23 mouse cellular contexts compared by ENCODE assay signal in genomic region chr6:134905811-134906210, GRCm38 (mm10). TPM values are rescaled to one million over a fixed set of nuclear protein-coding genes. Genes with fewer than 3 reads are reported as not detected.
DNase-seq lines count a peak whose midpoint lies in the region; ATAC-seq and TF ChIP-seq lines count a peak whose summit lies in the region.
"Had no signal": no experiment of that assay in that cellular context is flagged by ENCODE, and none has a peak within 500 bp of the region (broad histone marks: within the 10 kb centered on the region; RNA-seq: fewer than 3 reads in every experiment).

No protein-coding gene starts in this region.

- H3K9ac ChIP-seq in stomach, embryonic 14.5 days (replicated peaks; ENCODE audit: low read depth, low read length), result no peak overlapping the region
- H3K9ac ChIP-seq in stomach, postnatal 0 days (ENCODE audit: low read length), result no peak overlapping the region
- H3K9ac ChIP-seq: embryonic facial prominence, embryonic 12.5 days; forebrain, embryonic 13.5 days; forebrain, embryonic 15.5 days; forebrain, postnatal 0 days had no signal

- 81% methylated on average over 1 of the region's 1 CpGs for whole genome bisulfite sequencing in stomach, embryonic 14.5 days
- WGBS in stomach, postnatal 0 days, result 87% methylated on average over 1 of the region's 1 CpGs

- POLR2A ChIA-PET in Patski (lab: Charles Lee), result interaction anchor here (0.7 kb wide), 1 partner anchor 22 kb away, joined by 3 read pairs; no protein-coding TSS in a partner anchor

- CTCF ChIA-PET in Patski (lab: Charles Lee), result no interaction called here

- no peak overlapping the region for H3K4me3 ChIP-seq in stomach, embryonic 14.5 days (ENCODE audit: low read depth, low read length)
- no peak overlapping the region for H3K4me3 ChIP-seq in stomach, postnatal 0 days (ENCODE audit: low read depth, low read length)
- H3K4me3 ChIP-seq: embryonic facial prominence, embryonic 10.5 days; embryonic facial prominence, embryonic 12.5 days; forebrain, embryonic 13.5 days; forebrain, embryonic 15.5 days had no signal

- no peaks in the 10 kb centered on the region for H3K27me3 ChIP-seq in stomach, embryonic 14.5 days (ENCODE audit: control insufficient read depth, insufficient read depth, low read length)
- no peaks in the 10 kb centered on the region for H3K27me3 ChIP-seq in stomach, postnatal 0 days (ENCODE audit: control insufficient read depth, insufficient read depth, low read length)
- no peaks in the 10 kb centered on the region for H3K27me3 ChIP-seq in Patski
- H3K27me3 ChIP-seq: CH12.LX; embryonic facial prominence, embryonic 12.5 days; forebrain, embryonic 13.5 days; forebrain, embryonic 15.5 days had no signal

- H3K9me3 ChIP-seq in stomach, embryonic 14.5 days (ENCODE audit: control insufficient read depth, low read depth, low read length), result no peaks in the 10 kb centered on the region
- no peaks in the 10 kb centered on the region for H3K9me3 ChIP-seq in stomach, postnatal 0 days (ENCODE audit: control insufficient read depth, low read length)
- H3K9me3 ChIP-seq: embryonic facial prominence, embryonic 10.5 days; embryonic facial prominence, embryonic 12.5 days; forebrain, embryonic 13.5 days; forebrain, embryonic 15.5 days; G1E had no signal

- no peaks in the 10 kb centered on the region for H3K4me1 ChIP-seq in stomach, embryonic 14.5 days (ENCODE audit: control insufficient read depth, insufficient read depth, low read length)
- no peaks in the 10 kb centered on the region for H3K4me1 ChIP-seq in stomach, postnatal 0 days (replicated peaks; ENCODE audit: control insufficient read depth, insufficient read depth)
- H3K4me1 ChIP-seq: embryonic facial prominence, embryonic 10.5 days; embryonic facial prominence, embryonic 12.5 days; forebrain, embryonic 13.5 days; forebrain, embryonic 15.5 days had no signal

- DNase-seq in stomach, postnatal 0 days (ENCODE audit: low spot score), result no peak
- DNase-seq in Muller cell, postnatal 12 days (ENCODE audit: inconsistent ontology term), result peak; percentile 75
- peak; percentile 6 for DNase-seq in Patski (ENCODE audit: low read depth, low spot score)
- DNase-seq in embryo, embryonic 10.5 days (ENCODE audit: low spot score), result no peak
- no peak for DNase-seq in ovary, postnatal 10 days (ENCODE audit: low spot score)
- DNase-seq: adrenal gland, adult 8-10 months; adrenal gland, postnatal 25 days; B cell, adult 2 months; cerebellum, adult 11 months; cerebellum, adult 18-20 months; cerebellum, adult 8-10 months; cerebellum, adult 9-11 months; cerebellum, postnatal 14 days; cerebellum, postnatal 36 days; forebrain, postnatal 0 days had no signal

- in situ Hi-C loops in Patski (cut with MboI; ENCODE audit: low pct_unique_long_range_greater_than_20kb), result no loop called here

- no peaks in the 10 kb centered on the region for H3K36me3 ChIP-seq in stomach, embryonic 14.5 days (ENCODE audit: control insufficient read depth, insufficient read depth, low read length)
- H3K36me3 ChIP-seq in stomach, postnatal 0 days (ENCODE audit: control insufficient read depth, insufficient read depth, low read length), result no peaks in the 10 kb centered on the region
- H3K36me3 ChIP-seq: embryonic facial prominence, embryonic 10.5 days; embryonic facial prominence, embryonic 12.5 days; forebrain, embryonic 15.5 days; G1E had no signal

- no peak overlapping the region for H3K4me2 ChIP-seq in stomach, embryonic 14.5 days (replicated peaks; ENCODE audit: low read depth, low read length)
- H3K4me2 ChIP-seq in stomach, postnatal 0 days (replicated peaks; ENCODE audit: low read depth), result no peak overlapping the region
- H3K4me2 ChIP-seq: embryonic facial prominence, embryonic 12.5 days; forebrain, embryonic 13.5 days; forebrain, embryonic 15.5 days had no signal

- no peak overlapping the region for H3K27ac ChIP-seq in stomach, embryonic 14.5 days (ENCODE audit: low read length)
- no peak overlapping the region for H3K27ac ChIP-seq in stomach, postnatal 0 days (replicated peaks)
- H3K27ac ChIP-seq: embryonic facial prominence, embryonic 10.5 days; embryonic facial prominence, embryonic 12.5 days; forebrain, embryonic 13.5 days; forebrain, embryonic 15.5 days had no signal

- no peak for TF ChIP-seq EP300 in stomach, postnatal 0 days (optimal IDR thresholded peaks at IDR 0.05)

- TF ChIP-seq CTCF in stomach, postnatal 0 days (IDR thresholded peaks at IDR 0.05; ENCODE audit: low read depth), result no peak
- no peak for TF ChIP-seq CTCF in Patski (IDR thresholded peaks at IDR 0.05)

- ATAC-seq in stomach, embryonic 14.5 days (ENCODE audit: insufficient number of reproducible peaks, insufficient read depth, low FRiP score, low read depth), result peak; percentile 6; the same call in 1 of the 2 replicates
- ATAC-seq in stomach, postnatal 0 days (ENCODE audit: low FRiP score, low TSS enrichment), result no peak
- peak; percentile 84 for ATAC-seq in Patski
- ATAC-seq: CD4-positive, CD25-positive, alpha-beta regulatory T cell, adult 4 months; forebrain, embryonic 13.5 days; forebrain, embryonic 15.5 days; forebrain, postnatal 0 days had no signal

RNA-seq across cellular contexts. Expression of gene Gpr19, which starts 7.4 kb away (rescaled TPM):
- polyA plus RNA-seq in stomach, embryonic 14.5 days (2014; fragmentation: Nextera tagmentation; extraction: Ambion mirVana), result 11.2 and 12.3 TPM in 2 replicates
- 6.6 and 6.9 TPM in 2 replicates for polyA plus RNA-seq in stomach, postnatal 0 days (2015; fragmentation: Nextera tagmentation; extraction: Ambion mirVana)
- polyA plus RNA-seq in Patski (2021), result 4.2 TPM

RNA-seq across cellular contexts. Expression of gene Cdkn1b, which starts 14.4 kb away (rescaled TPM):
- 18.3 and 19.9 TPM in 2 replicates for polyA plus RNA-seq in stomach, embryonic 14.5 days (2014; fragmentation: Nextera tagmentation; extraction: Ambion mirVana)
- 11.7 and 14.4 TPM in 2 replicates for polyA plus RNA-seq in stomach, postnatal 0 days (2015; fragmentation: Nextera tagmentation; extraction: Ambion mirVana)
- 76.0 TPM for polyA plus RNA-seq in Patski (2021)

Comparison
In these comparisons a context has a peak if more than half of its experiments do, and no peak if none do; other contexts are left out.
1. DNase-seq: peak in Muller cell, postnatal 12 days (single experiment) and Patski (single experiment); none in stomach, postnatal 0 days (single experiment), embryo, embryonic 10.5 days (single experiment) and ovary, postnatal 10 days (single experiment).